Mouse (Mus musculus) spleen, adult 2 months (tissue): ENCODE measurements at regions not wholly inside any gene's neighbourhood (a gene's known extent, or its start where the extent isn't known, plus 50 kb on each side); places are given as distances from the start of the nearest gene placed in this dataset.

Source experiments
- CTCF ChIP-seq: fragments of 200-500 bp; IDR thresholded peaks from 2 replicates; pipeline ENCODE4 v1.5.1; 2011; ENCODE audit warnings: mild to moderate bottlenecking, inconsistent platforms; ENCODE audit not compliant: insufficient read depth, insufficient read length, insufficient replicate concordance; ENCODE audit errors: extremely low read depth
- POLR2A ChIP-seq: fragments of 200-500 bp; IDR thresholded peaks from 2 replicates; pipeline ENCODE4 v1.6.1; 2011; ENCODE audit warnings: low read depth, low read length, inconsistent platforms

DNA sequence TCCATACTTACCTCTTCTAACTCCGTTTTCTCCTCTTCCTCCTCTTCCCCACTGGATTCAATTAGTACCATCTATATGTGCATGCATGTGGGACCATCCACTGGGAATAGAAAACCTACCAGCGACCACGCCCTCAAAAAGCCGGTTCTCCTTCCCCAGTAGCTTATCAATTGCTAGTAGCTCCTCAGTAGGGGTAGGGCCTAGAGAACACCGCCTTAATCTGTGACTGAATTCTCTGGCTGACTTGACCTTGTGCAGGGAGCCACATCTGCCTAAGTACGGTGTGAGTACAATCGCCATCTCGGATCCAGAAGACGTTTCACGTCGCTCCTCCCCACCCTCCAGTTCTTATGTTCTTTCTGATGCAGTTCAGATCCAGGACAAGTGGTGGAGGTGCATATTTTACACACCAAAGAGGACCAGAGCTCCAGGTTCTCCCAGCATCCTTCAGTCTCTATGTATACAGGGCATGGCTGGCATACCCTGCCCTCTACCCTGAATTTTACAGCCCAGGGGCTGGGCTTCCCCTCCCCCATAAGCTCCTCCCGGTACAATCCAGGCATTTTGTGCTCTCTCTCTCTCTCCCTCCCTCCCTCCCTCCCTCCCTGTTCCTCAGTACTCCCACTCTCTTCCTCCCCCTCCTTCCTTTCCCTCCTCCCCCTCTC lies 61.0 kb upstream of the Zfp366 start:
- TF ChIP-seq POLR2A (no peak), CTCF (no peak)
